ENCODE assay signal across 18 mouse cellular contexts in the genomic region with DNA sequence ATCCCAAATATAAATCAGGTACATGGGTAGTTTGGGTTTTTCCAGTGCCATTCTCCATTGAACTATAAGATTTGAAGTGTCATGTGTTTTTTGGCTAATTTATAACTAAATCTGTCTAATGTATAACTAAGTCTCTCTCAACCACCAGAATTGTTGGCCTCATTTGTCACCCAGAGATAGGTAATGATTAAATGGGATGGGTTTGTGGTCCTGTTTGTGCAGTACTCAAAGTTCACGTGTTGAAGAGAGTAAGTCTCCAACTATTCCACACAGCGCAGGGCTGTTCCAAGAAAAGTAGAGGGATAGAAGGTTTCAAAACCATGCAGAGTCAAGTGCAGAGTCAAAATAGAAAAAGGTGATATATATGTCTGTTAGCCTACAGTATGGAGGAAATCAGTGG. TPM values are rescaled to one million over a fixed set of nuclear protein-coding genes. Genes with fewer than 3 reads are reported as not detected.
A peak's percentile ranks its signal among the peaks of the same experiment; 100 is the strongest.
DNase-seq lines count a peak whose midpoint lies in the region; ATAC-seq and TF ChIP-seq lines count a peak whose summit lies in the region.
"Had no signal": no experiment of that assay in that cellular context is flagged by ENCODE, and none has a peak within 500 bp of the region (broad histone marks: within the 10 kb centered on the region; RNA-seq: fewer than 3 reads in every experiment).

No protein-coding gene starts in this region.

- DNase-seq in kidney, adult 2 months = peak; percentile 90
- DNase-seq in kidney, postnatal 14 days = peak; percentile 57
- no peak for DNase-seq in embryonic facial prominence, embryonic 10.5 days (ENCODE audit: low spot score)
- no peak for DNase-seq in cerebellum, postnatal 10 days
- DNase-seq: adrenal gland, postnatal 25 days; cerebellum, adult 2 months; lung, adult 18-20 months; right cerebral cortex, postnatal 25 days; thymus, postnatal 4 days had no signal

- 47% methylated on average over 2 of the region's 2 CpGs for WGBS in kidney, adult 2 months
- WGBS in liver, embryonic 16.5 days (ENCODE audit: insufficient replicate concordance) = 76% methylated on average over 2 of the region's 2 CpGs
- WGBS in embryonic facial prominence, embryonic 10.5 days = 94% methylated on average over 2 of the region's 2 CpGs

- ATAC-seq in liver, embryonic 16.5 days (ENCODE audit: low read depth) = peak; percentile 82
- ATAC-seq in CD4-positive, CD25-positive, alpha-beta regulatory T cell, adult 4 months = no peak

- peak overlapping the region; percentile 91 for H3K27ac ChIP-seq in bone marrow macrophage, adult 2 months (ENCODE audit: insufficient read depth, low read depth, low read length)
- peak overlapping the region; percentile 93 for H3K27ac ChIP-seq in kidney, adult 2 months (ENCODE audit: insufficient read depth, low read depth, low read length)
- no peak overlapping the region for H3K27ac ChIP-seq in liver, embryonic 16.5 days (ENCODE audit: low read length)
- H3K27ac ChIP-seq in embryonic facial prominence, embryonic 10.5 days (replicated peaks) = no peak overlapping the region
- H3K27ac ChIP-seq: forebrain, embryonic 10.5 days; hindbrain, embryonic 13.5 days; neural tube, embryonic 12.5 days had no signal

- H3K4me2 ChIP-seq in liver, embryonic 16.5 days (ENCODE audit: low read depth, low read length) = no peak overlapping the region
- H3K4me2 ChIP-seq: hindbrain, embryonic 13.5 days; midbrain, embryonic 11.5 days; neural tube, embryonic 12.5 days had no signal

- no peak overlapping the region for H3K4me3 ChIP-seq in bone marrow macrophage, adult 2 months (ENCODE audit: insufficient read depth, low read length)
- H3K4me3 ChIP-seq in kidney, adult 2 months (ENCODE audit: insufficient read depth, low read depth, low read length) = no peak overlapping the region
- no peak overlapping the region for H3K4me3 ChIP-seq in liver, embryonic 16.5 days (ENCODE audit: low read depth, low read length)
- H3K4me3 ChIP-seq in embryonic facial prominence, embryonic 10.5 days = no peak overlapping the region
- H3K4me3 ChIP-seq: forebrain, embryonic 10.5 days; hindbrain, embryonic 13.5 days; neural tube, embryonic 12.5 days had no signal

- no peak overlapping the region for H3K9ac ChIP-seq in liver, embryonic 16.5 days (ENCODE audit: low read depth, low read length)
- H3K9ac ChIP-seq: hindbrain, embryonic 13.5 days; neural tube, embryonic 12.5 days had no signal

- H3K9me3 ChIP-seq in liver, embryonic 16.5 days (replicated peaks; ENCODE audit: control insufficient read depth, low read length) = no peaks in the 10 kb centered on the region
- no peaks in the 10 kb centered on the region for H3K9me3 ChIP-seq in embryonic facial prominence, embryonic 10.5 days
- H3K9me3 ChIP-seq: forebrain, embryonic 10.5 days; hindbrain, embryonic 13.5 days; neural tube, embryonic 12.5 days had no signal

- H3K4me1 ChIP-seq in bone marrow macrophage, adult 2 months (ENCODE audit: control insufficient read depth, insufficient read depth, low read length) = peaks cover 25% of the 10 kb centered on the region
- H3K4me1 ChIP-seq in kidney, adult 2 months (ENCODE audit: control insufficient read depth, insufficient read depth, low read length) = peaks cover 9% of the 10 kb centered on the region; the same call in 1 of the 2 replicates
- H3K4me1 ChIP-seq in liver, embryonic 16.5 days (ENCODE audit: control insufficient read depth, low read depth, low read length) = no peaks in the 10 kb centered on the region
- no peaks in the 10 kb centered on the region for H3K4me1 ChIP-seq in embryonic facial prominence, embryonic 10.5 days
- H3K4me1 ChIP-seq: forebrain, embryonic 10.5 days; hindbrain, embryonic 13.5 days; neural tube, embryonic 12.5 days had no signal

- no peak for TF ChIP-seq POLR2A in bone marrow macrophage, adult 2 months (IDR thresholded peaks at IDR 0.05; ENCODE audit: borderline replicate concordance, low read depth, low read length)
- no peak for TF ChIP-seq POLR2A in kidney, adult 2 months (IDR thresholded peaks at IDR 0.05; ENCODE audit: low read depth, low read length)

- no peaks in the 10 kb centered on the region for H3K27me3 ChIP-seq in kidney, adult 2 months (replicated peaks; ENCODE audit: control insufficient read depth, insufficient read depth, low read length)
- no peaks in the 10 kb centered on the region for H3K27me3 ChIP-seq in liver, embryonic 16.5 days (ENCODE audit: control insufficient read depth, insufficient read depth, low read depth, low read length)
- H3K27me3 ChIP-seq in embryonic facial prominence, embryonic 10.5 days (replicated peaks; ENCODE audit: low read depth, poor library complexity, severe bottlenecking) = no peaks in the 10 kb centered on the region
- H3K27me3 ChIP-seq: hindbrain, embryonic 13.5 days; neural tube, embryonic 12.5 days had no signal

- no peaks in the 10 kb centered on the region for H3K36me3 ChIP-seq in kidney, adult 2 months (ENCODE audit: control insufficient read depth, insufficient read depth, low read length)
- no peaks in the 10 kb centered on the region for H3K36me3 ChIP-seq in liver, embryonic 16.5 days (ENCODE audit: control insufficient read depth, insufficient read depth)
- H3K36me3 ChIP-seq in embryonic facial prominence, embryonic 10.5 days (replicated peaks) = no peaks in the 10 kb centered on the region
- H3K36me3 ChIP-seq: forebrain, embryonic 10.5 days; hindbrain, embryonic 13.5 days; neural tube, embryonic 12.5 days had no signal

- TF ChIP-seq CTCF in bone marrow macrophage, adult 2 months (IDR thresholded peaks at IDR 0.05; ENCODE audit: low read depth, low read length) = no peak
- no peak for TF ChIP-seq CTCF in kidney, adult 2 months (conservative IDR thresholded peaks at IDR 0.05; ENCODE audit: insufficient read depth, insufficient read length, low read depth, low read length)

RNA-seq across cellular contexts. Expression of a gene that starts 5.3 kb away (rescaled TPM):
- not detected in 2 replicates for polyA plus RNA-seq in bone marrow macrophage, adult 2 months (2012; ENCODE audit: insufficient read depth, insufficient read length, missing spikeins)
- not detected in 2 replicates for polyA plus RNA-seq in kidney, adult 2 months (2012; rRNA removed)
- not detected in 2 replicates for polyA plus RNA-seq in liver, embryonic 16.5 days (2015; fragmentation: Nextera tagmentation; extraction: Ambion mirVana)
- polyA plus RNA-seq in embryonic facial prominence, embryonic 10.5 days (2016; fragmentation: Nextera tagmentation; extraction: Ambion mirVana) = 0.19 TPM in 1 of 2 replicates, not detected in the other
- not detected for polyA plus RNA-seq in CD4-positive, CD25-positive, alpha-beta regulatory T cell, adult 4 months (2017; shearing (Covaris generic))
- polyA plus RNA-seq: C2C12; forebrain, embryonic 10.5 days; large intestine, adult 2 months; midbrain, embryonic 11.5 days had no signal

RNA-seq across cellular contexts. Expression of a gene that starts 13.4 kb away (rescaled TPM):
- polyA plus RNA-seq in bone marrow macrophage, adult 2 months (2012; ENCODE audit: insufficient read depth, insufficient read length, missing spikeins) = 113 and 126 TPM in 2 replicates
- 14.9 and 17.0 TPM in 2 replicates for polyA plus RNA-seq in kidney, adult 2 months (2012; rRNA removed)
- 13.1 and 13.4 TPM in 2 replicates for polyA plus RNA-seq in liver, embryonic 16.5 days (2015; fragmentation: Nextera tagmentation; extraction: Ambion mirVana)
- 53.4 and 54.6 TPM in 2 replicates for polyA plus RNA-seq in embryonic facial prominence, embryonic 10.5 days (2016; fragmentation: Nextera tagmentation; extraction: Ambion mirVana)
- 10 to 100 TPM; 24.0 to 26.9 TPM for polyA plus RNA-seq in CD4-positive, CD25-positive, alpha-beta regulatory T cell, adult 4 months (2017; shearing (Covaris generic))

Comparison
In these comparisons a context has a peak if more than half of its experiments do, and no peak if none do; other contexts are left out.
1. H3K27ac ChIP-seq: peak in bone marrow macrophage, adult 2 months (single experiment) and kidney, adult 2 months (single experiment); none in liver, embryonic 16.5 days (single experiment) and embryonic facial prominence, embryonic 10.5 days (single experiment).
2. DNase-seq: peak in kidney, adult 2 months (single experiment) and kidney, postnatal 14 days (single experiment); none in embryonic facial prominence, embryonic 10.5 days (single experiment) and cerebellum, postnatal 10 days (0 of 2).